Mouse (Mus musculus) urinary bladder, postnatal 4 days (tissue): Measurements from ENCODE around the gene Gm38394.

Source experiments
- DNase-seq, 2 experiments: peaks; one replicate each; pipeline ENCODE4 v3.0.0; 2021 to 2022; ENCODE audit warnings: low spot score in 2 of 2

Gene Gm38394

DNA sequence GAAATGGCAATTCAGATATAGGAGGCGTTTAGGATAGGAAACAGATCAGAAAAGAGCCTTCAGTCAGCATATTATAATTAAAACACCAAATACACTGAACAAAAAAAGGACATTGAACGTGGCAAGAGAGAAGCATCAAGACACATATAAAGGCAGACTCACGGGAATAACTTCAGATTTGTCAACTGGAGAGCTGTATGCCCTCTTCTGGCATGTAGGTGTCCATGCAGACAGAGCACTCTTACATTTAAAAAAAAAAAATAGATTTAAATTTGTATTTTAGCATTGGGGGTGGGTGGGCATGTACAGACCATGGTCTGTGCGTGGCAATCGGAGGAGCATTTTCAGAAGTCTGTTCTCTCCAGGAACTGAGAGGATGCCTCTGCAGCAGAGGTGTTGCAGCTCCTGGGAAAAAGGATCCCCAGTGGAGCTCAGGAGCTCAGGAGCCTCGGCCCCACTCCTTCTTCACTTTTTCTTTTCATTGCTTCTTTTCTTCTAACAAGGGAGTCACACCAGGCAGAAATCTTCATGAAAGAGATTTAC is 75.1 kb downstream of the Gm38394 start:
- no peak for DNase-seq

GRCm38 (mm10) chr1:133571293-133571692 is 89.8 kb downstream of the Gm38394 start:
- no peak for DNase-seq
